Mouse (Mus musculus) natural killer cell, adult 2 months (primary cell): Measurements from ENCODE around the gene Wdfy4.

Source experiments
- DNase-seq, 2 experiments: peaks; one replicate each; pipeline ENCODE4 v3.0.0; 2022; ENCODE audit warnings: low spot score in 2 of 2

Gene Wdfy4

DNA sequence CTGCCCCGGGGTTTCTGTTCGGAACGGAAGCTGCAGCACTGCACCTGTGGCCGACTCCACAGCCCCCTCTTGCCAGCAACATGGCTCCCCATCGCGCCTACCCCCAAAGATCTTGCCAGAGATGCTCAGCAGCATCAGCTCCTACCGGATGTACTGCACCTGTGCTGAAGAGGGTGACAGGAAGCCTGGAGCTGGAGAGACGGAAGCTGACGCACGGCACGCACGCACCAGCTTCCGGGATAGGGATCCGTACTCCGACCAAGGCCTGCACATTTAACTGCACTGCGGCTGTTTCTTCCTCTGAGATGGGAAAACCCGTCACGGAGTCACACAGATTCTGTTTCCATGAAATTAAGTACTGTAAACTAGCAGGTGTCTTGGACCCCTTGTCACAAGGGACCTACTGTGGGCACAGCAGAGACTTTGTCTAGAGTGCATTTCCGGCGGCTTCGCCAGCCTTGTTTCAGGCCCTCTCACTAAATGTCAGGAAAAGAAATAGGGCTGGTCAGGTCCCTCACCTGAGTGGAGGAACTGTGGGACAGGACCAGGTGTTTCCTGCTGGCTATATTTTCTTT is 4.6 kb upstream of the Wdfy4 start:
- DNase-seq, result peak in 1 of 2 experiments; percentile 47

DNA sequence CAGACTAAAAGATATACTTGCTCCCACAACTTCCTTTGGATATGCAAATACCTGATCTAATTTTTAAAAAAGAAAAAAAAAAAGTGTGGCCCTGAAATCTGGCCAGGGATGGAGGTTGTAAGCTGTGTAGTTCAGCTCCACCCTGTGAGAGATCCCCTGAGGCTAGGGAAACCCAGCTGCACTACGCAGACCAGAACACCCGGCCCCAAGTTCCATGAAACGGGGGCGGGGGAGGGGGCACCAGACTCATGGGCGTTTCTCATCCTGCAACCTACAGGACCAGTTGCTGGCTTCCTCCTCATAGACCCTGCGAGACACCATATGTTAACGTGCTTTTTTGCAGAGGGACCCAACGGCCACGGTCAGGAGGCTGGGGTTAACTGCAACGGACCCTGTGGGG is 3.9 kb upstream of the Wdfy4 start:
- DNase-seq, result peak in 1 of 2 experiments; percentile 26

DNA sequence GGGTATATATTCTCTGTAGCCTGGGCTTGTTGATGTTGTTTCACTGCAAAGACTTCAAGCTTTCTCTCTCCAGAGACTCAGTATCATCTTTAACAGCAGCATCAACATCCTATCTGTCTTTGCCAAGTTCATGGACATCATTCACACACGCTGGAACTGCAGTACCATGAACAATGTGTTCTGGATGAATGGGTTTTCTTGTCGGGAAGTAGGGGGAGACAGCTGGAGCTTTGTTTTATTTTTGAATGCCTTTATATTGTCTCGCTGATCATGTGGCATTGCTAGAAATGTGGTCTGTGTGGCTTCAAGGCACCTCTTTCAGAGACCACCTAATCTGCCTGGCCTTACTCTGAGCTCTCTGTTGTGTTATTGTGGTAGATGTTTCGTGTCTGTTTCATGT is 1.9 kb upstream of the Wdfy4 start:
- no peak for DNase-seq

DNA sequence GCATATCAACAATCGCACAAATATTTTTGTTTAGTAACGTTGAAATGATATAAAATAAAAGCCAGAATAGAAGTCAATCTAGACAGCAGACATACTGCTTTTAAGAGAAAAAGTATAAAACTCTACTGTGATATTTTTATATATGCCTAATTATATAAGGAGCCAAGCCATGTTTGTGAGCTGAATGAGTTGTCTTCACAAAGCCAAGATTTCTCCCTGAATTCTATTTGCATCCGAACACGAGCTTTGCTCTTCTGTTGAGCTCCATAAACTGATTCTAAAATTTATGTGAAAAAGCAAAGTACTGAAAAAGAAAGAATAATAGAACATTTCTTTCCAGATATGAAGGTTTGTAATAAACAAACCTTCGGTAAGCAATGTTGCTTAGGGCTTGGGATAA is 5.2 kb downstream of the Wdfy4 start:
- DNase-seq, result no peak

DNA sequence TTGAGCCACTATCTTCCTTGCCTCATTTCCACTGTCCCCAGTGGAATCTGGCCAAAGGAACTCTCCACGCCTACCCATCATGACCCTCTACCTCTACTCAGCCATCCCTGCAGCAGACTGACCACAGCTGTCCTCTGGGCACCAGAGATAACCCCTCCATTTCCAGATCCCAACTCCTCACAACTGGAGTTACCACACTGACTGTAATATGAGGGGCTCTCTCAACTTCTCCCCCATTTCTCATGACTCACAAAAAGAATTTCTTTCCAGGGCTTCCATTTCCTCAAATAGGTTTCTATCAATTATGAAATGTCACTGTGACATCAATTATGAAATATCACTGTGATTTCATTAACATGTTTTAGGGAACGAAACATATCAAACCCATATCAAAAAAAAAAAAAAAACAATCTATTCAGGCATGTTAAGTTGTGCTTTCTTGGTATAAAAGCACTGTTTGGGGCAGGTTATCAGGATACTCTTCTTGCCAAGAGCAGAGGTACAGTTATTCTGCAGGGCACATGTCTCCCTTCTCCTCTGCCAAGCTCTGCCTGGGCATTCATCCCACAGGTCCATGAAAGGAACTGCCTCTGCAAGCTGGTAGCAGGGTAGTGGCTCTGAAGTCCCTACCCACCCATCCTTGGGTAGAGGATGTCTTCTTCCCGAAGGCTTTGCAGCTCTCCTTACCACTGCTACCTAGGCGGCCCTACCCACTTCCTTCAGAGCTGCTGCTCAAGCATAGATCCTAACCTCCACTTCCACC is 10.1 kb downstream of the Wdfy4 start:
- DNase-seq, result no peak

DNA sequence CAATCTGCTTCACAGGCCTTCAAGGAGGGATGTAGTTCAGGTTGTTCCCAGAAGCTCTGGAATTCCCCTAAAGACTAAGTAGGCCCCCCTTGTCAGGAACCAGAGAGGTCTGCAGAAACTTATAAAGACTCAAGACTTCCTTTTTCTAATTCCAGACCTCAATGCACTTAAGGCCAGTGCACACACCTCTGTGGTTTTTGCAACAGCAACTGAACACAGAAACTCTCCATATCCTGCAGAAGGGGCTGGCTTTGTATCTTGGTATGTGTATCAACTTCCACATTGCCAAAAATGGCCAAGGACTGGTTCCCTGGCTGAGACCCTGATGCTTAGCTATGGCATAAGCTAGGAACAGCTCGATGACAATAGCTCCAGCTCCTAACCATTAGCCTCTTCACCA is 13.4 kb downstream of the Wdfy4 start:
- no peak for DNase-seq

DNA sequence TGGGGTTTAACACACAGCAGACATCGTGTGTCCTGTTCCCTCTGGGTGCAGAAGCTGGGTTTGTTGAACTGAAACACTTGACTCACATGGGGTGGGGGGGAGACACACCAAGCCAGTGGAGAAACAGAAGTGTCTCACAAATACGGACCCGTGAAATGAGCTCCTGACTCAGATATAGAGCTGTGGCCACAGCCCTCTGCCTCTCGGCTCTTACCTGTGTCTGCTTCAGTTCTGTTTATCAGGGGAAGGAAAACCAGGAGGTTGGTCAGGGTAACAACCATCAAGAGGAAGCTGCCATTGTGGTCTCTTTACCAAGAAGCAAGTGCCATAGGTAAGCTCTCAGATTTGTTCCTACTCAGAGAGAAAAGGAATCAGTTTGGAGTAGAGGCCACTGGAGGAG is 16.6 kb downstream of the Wdfy4 start:
- DNase-seq, result no peak

DNA sequence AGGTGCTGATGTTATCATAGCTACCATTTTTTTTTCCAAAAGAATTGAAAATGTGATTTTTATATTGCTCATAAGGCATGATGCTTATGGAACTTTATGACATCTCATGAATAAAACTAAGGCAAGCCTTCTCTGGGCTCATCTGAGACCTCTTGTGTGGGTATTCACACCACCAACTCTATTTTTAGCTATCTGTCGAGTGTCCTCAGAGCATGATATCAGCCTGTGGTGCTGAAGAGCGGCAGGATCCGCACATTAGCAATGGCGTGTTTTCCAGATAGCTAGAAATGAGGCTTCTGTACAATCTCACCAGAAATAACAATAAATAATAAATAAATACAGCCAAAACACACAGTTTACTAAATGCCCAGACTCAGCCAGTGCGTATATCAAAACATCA is 23.1 kb downstream of the Wdfy4 start:
- no peak for DNase-seq

DNA sequence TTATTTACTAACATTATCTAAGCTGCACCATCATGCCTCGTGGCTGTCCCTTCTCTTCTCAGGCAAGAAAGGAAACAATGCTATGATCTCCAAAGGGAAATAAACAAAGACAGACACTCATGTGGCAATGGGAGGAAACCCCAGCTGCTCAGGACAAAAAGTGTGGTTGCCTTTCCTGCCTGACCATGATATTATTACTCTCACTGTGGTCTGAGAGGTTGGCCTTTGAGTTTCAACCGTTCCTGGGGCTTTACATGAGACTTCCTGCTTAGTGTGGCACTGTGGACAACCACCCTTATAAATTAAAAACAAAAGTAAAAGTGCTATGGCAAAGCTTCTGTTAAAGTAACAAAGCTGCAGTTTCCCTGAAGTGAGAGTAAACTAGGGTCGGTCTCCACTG is 27.0 kb downstream of the Wdfy4 start:
- DNase-seq, result peak; percentile 6 to 30

DNA sequence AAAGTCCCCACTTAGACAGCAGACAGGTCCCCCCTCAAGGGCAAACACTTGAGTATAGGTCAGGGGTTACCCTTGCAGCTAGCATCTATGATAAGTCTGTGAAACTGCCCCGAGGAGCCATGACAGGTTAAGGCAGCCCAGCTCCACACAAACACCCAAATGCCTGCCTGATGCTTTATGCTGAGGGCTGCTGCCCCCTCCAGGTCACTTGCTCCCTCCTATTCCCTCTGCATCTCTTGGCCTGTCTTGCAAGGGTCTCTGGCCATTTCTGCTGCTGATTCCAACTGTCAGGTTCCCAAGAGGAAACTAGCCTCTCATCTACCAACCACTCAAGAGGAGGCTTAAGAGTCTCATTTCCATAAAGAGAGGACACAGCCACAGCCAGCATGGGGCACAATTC is 32.4 kb downstream of the Wdfy4 start:
- no peak for DNase-seq

DNA sequence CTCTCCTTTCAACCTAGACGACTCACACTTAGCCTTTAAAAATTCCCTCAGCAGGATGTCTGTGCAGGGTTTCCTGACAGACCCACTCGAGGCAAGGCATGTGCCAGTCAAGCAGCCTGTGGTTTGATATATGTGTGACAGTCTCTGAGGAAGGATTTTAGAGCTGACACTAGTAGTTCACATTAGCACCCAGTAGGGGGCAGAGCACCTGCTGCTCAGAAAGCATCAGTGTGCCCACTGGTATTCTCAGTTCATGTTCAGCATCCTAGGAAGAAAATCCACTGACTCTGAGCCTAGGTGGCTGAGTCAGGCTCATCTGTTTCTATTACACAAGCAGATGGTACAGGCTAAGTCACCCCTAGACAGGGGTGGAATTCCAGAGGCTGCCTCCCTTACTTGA is 39.0 kb downstream of the Wdfy4 start:
- peak in 1 of 2 experiments; percentile 38 for DNase-seq

DNA sequence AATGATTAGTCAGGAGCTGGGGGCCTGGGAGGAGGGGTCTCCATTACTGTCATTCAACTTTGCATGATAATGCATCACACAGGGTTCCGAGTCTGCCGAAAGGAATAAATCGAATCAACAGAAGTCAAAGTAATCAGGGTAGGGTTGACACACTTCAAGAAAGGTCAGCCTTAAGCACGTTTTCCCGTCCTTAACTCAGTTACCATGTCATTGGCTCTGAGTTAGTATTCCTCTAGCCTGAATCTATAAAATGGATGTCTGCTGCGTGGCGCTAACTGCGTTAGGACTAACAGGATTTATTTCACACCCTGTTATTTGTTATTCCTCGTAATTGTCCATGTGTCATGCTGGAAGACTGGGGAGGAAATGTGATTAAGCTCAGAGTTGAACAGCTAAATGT is 48.5 kb downstream of the Wdfy4 start:
- no peak for DNase-seq

DNA sequence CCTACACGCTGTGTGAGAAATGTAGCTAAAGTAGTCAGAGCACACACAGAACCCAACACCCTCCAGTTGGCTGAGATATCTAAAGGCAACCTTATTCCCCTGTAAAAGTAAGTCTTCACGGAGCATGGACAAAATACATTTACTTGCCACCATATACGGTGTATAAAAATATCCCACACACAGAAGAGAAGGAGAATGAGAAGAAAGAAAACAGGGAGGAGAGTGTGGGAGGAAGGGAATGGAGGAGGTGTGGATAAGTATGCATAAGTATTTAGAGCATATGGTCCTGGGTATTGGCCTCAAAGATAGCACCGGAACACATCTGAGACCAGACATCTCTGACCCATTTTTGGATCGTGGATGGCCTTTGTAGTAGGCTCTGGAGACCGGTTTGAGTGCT is 50.1 kb downstream of the Wdfy4 start:
- no peak for DNase-seq

DNA sequence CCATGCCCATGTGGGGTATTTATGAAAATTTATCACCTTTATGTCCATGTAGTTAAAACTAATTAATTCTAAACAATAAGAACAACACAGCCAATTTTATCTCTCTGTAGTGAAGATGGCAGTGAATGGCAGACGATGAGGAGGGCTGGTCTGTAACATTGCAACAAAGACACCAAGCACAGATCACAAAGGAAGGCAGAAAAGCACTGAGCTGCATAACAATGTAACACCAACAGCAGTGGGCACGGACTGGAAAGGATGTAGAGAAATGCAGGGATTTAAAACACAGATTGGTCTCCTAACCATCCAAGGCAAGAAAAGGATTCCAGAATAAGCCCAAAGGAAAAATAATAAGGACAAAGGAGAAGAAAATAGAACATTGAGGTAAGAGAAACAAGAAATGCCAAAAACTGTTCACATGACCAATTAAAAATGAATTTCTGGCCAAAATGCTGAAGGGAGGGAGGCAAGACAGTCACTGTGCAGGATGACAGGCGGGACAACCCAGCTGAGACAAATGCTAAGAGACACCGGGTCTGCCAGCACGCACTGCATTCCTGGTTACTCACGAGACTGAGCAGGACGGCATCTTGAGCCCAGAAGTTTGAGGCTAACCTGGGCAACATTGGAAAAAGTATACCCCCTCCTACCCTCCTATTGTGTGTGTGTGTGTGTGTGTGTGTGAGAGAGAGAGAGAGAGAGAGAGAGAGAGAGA is 54.1 kb downstream of the Wdfy4 start:
- DNase-seq, result no peak

DNA sequence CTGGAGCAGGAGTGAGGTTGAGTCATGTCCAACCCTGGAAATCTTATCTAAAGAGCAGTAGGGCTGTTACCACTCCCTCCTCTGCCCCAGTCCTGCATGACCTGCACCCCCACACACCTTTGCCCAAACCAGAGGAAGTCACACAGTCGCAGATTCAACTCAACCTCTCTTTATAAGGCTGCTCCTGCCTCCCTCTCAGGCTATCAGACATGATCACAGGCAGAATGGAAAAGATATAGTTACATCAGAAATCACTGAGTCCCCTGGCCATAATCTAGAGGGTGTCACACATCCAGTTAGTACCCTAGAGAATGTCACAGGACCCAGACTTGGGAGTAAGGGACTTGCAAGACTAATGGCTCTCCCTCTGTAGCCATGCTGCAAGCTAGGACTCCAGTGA is 68.7 kb downstream of the Wdfy4 start:
- DNase-seq, result no peak

DNA sequence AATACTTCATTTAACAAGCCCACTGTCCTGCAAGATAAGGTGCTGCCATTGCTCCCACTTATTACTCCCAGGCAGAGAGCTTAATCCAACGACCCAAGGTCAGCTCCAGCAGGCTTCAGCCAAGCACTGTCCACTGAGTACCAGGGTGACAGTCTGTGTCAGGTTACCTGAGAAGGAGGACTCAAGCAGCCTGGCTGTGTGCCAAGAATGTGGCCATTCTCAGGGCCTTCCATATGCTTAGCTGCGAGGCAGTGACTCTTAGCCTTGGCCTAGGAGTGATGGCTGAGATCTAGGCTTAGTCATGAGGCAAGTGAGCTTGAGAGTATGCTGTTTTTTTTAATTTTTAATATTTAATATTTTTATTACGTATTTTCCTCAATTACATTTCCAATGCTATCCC is 80.5 kb downstream of the Wdfy4 start:
- no peak for DNase-seq

DNA sequence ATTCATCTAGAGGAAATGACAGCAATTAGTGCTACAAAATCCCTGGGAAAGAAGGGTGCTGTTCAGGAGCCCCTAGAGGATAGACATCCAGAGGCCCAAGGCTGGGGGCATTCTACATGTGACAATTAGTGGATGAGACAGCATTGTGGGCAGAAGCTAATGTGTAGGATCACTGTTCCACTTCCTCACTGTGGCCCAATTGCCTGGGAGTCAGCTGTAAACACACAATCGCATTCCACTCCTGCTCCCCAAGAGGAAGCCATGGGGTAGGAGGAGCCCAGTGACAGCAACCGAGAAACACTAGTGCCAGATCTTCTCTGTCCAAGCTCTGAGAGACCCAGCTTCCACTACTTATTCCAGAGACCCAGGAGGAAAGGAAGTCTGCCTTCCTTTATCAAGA is 83.7 kb downstream of the Wdfy4 start:
- DNase-seq, result no peak

DNA sequence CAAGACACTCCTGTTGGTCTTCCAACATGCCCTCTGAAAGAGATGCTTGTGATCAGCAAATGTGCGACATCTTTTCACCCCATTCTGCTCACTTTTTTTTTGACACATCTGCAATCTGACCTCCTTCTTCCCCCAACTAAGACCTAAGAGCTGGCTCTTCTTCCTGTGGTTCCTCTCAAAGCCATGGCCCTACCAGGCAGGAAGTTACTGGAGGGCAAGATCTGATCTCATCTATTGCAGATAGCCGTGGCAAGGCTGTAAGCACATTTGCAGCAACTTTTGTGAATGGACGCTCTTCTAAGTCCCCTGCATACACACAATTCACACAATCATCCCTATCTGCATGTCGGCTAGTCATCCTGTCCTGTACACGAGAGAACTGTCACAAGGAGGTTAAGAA is 85.4 kb downstream of the Wdfy4 start:
- DNase-seq, result no peak

DNA sequence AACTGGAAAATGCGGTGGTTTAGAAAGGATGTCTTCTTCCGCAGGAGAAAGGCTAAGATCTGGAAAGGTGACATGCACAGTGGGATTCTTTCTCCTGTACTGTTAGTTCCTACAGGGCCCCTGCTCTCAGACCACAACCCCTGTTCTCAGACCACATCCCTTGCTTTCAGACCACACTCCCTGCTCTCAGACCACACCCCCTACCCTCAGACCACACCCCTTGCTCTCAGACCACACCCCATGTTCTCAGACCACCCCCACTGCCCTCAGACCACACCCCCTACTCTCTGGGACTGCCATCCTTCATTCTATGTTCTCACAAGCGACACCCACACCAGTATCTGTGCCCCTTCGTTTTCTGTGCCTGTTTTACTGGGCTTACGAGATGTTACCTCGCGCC is 86.2 kb downstream of the Wdfy4 start:
- no peak for DNase-seq

DNA sequence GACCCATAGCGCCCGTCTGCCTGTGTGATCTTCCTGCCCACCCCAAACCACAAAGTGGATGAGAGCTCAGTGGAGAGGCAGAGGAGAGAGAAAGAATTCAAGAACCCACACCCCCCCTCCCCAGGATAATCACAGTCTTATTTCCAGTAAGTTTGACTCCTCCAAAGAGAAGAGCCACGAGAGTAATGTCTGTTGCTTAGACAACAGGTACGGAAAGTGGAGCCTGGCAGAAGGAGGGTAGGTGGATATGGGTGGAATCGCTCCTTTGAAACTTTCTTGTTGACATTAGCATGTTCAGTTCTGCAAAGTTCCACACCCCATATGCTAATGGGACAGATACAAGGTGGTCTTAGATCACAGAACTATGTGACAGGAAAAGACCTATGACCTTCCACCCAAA is 88.8 kb downstream of the Wdfy4 start:
- no peak for DNase-seq

DNA sequence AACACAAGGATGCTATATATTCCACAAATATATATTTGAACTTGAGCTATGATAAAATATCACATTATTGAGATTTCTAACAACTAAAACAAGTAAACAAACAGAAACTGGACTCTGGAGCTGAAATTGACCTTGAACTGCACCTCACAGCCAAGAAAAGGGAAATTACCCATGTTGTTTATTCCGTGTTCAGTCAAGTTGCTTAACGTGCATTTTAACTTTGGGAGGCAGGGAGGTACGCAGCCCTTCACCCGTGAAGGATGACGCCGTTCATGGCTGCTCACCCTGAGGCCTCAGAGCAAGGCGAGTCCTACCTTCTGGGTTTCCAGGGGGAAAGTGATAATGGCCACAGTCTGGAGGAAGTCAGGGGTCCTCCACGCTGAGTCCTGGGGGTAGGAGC is 102.0 kb downstream of the Wdfy4 start:
- DNase-seq, result no peak

DNA sequence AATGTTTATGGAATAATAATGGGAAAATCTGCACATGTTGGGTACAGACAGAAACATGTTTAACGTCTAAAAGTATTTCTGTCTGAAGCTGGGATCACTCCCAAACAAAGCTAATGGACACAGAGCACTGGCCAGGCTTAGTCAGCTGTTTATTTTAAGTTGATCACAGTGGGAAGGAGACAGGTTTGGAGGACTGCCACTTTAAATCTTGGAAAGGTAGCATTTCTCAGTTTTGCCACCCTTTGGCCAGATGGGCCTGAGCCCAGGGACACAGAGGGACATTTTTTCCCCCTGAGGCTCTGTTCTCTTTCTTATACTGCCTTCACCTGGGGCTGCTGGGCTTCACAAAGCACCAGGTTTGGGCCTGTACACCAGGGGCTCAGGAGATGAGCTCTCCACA is 103.0 kb downstream of the Wdfy4 start:
- no peak for DNase-seq

DNA sequence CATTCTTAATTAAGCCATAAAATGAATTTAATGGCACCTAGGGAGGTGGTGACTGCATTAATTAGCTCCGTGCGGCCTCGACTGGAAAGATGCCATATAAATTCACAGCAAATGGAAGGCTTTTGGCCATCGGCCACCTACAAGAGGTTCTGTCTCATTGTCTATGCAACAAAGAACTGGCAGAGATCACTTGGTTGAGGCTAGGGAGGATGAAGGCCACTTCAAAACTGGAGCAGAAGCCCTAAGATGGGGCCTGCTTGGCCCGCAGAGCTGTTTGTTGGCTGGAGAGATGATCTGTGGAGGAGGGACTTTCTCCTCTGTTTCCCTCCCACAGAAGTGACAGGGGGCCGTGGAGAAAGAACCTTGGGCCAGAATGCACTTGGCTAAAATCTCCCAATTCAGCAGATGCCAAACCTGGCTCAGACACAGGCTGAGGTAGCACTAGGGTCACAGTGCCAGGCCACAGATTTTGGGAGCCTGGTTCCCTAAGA is 103.9 kb downstream of the Wdfy4 start:
- DNase-seq, result no peak
